In the genomic region with DNA sequence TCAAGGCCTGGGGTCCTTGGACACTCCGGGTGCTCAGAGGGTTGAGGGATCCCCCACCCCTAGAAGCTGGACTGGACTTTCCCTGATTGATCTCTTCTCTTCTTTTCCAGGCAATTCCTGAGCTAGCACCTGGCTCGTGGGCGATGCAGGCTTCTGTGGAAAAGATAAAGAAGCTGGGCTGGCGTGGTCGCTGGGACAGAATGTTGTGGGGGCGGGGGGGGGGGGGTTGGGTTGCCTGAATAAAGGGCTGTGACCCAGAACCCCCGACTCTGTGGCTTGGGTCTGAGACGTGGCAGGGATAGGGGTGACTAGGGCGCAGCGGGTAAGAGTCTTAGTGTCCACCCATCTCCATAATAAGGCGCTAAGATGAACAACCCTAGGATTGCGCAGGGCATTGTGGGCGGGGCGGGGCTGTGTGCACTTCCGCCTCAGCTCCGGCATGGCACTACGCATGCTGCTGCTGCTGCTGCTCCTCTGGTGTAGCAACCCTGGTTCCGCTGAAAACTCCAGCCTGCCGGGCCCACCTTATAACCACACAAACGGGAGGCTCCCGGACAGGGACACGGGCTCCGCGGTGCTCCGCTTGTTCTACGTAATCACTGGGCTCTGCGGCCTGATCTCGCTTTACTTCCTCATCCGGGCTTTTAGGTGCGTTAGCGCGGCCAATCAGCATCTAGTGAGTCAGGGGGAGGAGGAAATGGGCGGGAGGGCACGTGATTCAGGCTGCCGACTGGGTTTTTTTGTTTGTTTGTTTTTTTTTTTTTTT, we compare ENCODE assay signal across 8 mouse cellular contexts. TPM values are rescaled to one million over a fixed set of nuclear protein-coding genes. Genes with fewer than 3 reads are reported as not detected.
A peak's percentile ranks its signal among the peaks of the same experiment; 100 is the strongest.
DNase-seq lines count a peak whose midpoint lies in the region; ATAC-seq and TF ChIP-seq lines count a peak whose summit lies in the region.

A gene (plus strand): TSS at position 418 of the 766 bp plus-strand sequence.

- peaks cover 24% of the 10 kb centered on the region for H3K9me3 ChIP-seq in G1E (replicated peaks)
- H3K9me3 ChIP-seq in hindbrain, embryonic 10.5 days: no peaks in the 10 kb centered on the region
- no peaks in the 10 kb centered on the region for H3K9me3 ChIP-seq in lung, embryonic 16.5 days (ENCODE audit: control insufficient read depth, low read length)

- H3K4me2 ChIP-seq in lung, embryonic 16.5 days (ENCODE audit: low read depth, low read length): peak within 1 kb of the TSS; percentile 53

- DNase-seq in G1E (ENCODE audit: low spot score): peak; percentile 82
- peak; percentile 87 for DNase-seq in cerebellum, adult 8-10 months
- DNase-seq in frontal cortex, adult 2 months (ENCODE audit: extremely low spot score in 1 of 2, low spot score in 1 of 2): peak; percentile 84 to 89
- DNase-seq in hindbrain, embryonic 10.5 days (ENCODE audit: low spot score): peak; percentile 92
- DNase-seq in layer of hippocampus, adult 9-11 months: peak; percentile 94
- DNase-seq in ovary, adult 18-20 months (ENCODE audit: low spot score): peak; percentile 84
- peak; percentile 79 to 80 for DNase-seq in thymus, postnatal 10 days (ENCODE audit: low spot score in 2 of 2)

- no peak for TF ChIP-seq CTCF in G1E (IDR thresholded peaks at IDR 0.05; ENCODE audit: low read depth, low read length)

- peaks cover 58% of the 10 kb centered on the region for H3K4me1 ChIP-seq in G1E (ENCODE audit: insufficient read depth, low read depth, low read length)
- peaks cover 81% of the 10 kb centered on the region for H3K4me1 ChIP-seq in hindbrain, embryonic 10.5 days (replicated peaks)
- H3K4me1 ChIP-seq in lung, embryonic 16.5 days (replicated peaks; ENCODE audit: control insufficient read depth, insufficient read depth, low read length): peaks cover 19% of the 10 kb centered on the region

- H3K27me3 ChIP-seq in G1E (ENCODE audit: insufficient read depth, low read length): peaks cover 4% of the 10 kb centered on the region
- H3K27me3 ChIP-seq in hindbrain, embryonic 10.5 days (ENCODE audit: insufficient read depth, poor library complexity, severe bottlenecking): no peaks in the 10 kb centered on the region; the same call in 1 of the 2 replicates
- H3K27me3 ChIP-seq in lung, embryonic 16.5 days (ENCODE audit: control insufficient read depth, insufficient read depth, low read depth, low read length): no peaks in the 10 kb centered on the region

- peak within 1 kb of the TSS; percentile 70 for H3K4me3 ChIP-seq in G1E (ENCODE audit: low read depth, low read length)
- peak within 1 kb of the TSS; percentile 65 for H3K4me3 ChIP-seq in hindbrain, embryonic 10.5 days
- peak within 1 kb of the TSS; percentile 53 for H3K4me3 ChIP-seq in lung, embryonic 16.5 days (ENCODE audit: low read length)

- peaks cover 74% of the 10 kb centered on the region for H3K36me3 ChIP-seq in G1E (replicated peaks)
- H3K36me3 ChIP-seq in hindbrain, embryonic 10.5 days: peaks cover 45% of the 10 kb centered on the region
- H3K36me3 ChIP-seq in lung, embryonic 16.5 days (ENCODE audit: control insufficient read depth, insufficient read depth, low read length): peaks cover 23% of the 10 kb centered on the region

- H3K27ac ChIP-seq in hindbrain, embryonic 10.5 days: peak within 1 kb of the TSS; percentile 89
- H3K27ac ChIP-seq in lung, embryonic 16.5 days (ENCODE audit: low read length): peak within 1 kb of the TSS; percentile 76

- no peak for ATAC-seq in G1E (ENCODE audit: extremely low read depth, insufficient number of reproducible peaks, low FRiP score, poor library complexity, severe bottlenecking)
- peak; percentile 72 for ATAC-seq in lung, embryonic 16.5 days (ENCODE audit: low read depth)

- H3K9ac ChIP-seq in lung, embryonic 16.5 days (ENCODE audit: low read length): peak within 1 kb of the TSS; percentile 60

- WGBS in hindbrain, embryonic 10.5 days: 8% methylated on average over 35 of the region's 35 CpGs
- WGBS in lung, embryonic 16.5 days: 6% methylated on average over 35 of the region's 35 CpGs

RNA-seq across cellular contexts. Expression of the gene that starts here (rescaled TPM):
- total RNA-seq in G1E (2014; fragmentation: Nextera tagmentation) (1.6 TPM in 1 of 2 replicates, not detected in the other), G1E (2017) (7.8 and 8.9 TPM in 2 replicates)
- polyA plus RNA-seq in G1E (2012): 4.8 and 5.0 TPM in 2 replicates
- 14.3 and 15.8 TPM in 2 replicates for polyA plus RNA-seq in frontal cortex, adult 2 months (2012; rRNA removed)
- 12.9 and 14.4 TPM in 2 replicates for polyA plus RNA-seq in hindbrain, embryonic 10.5 days (2016; fragmentation: Nextera tagmentation; extraction: Ambion mirVana)
- 12.2 and 13.6 TPM in 2 replicates for polyA plus RNA-seq in lung, embryonic 16.5 days (2015; fragmentation: Nextera tagmentation; extraction: Ambion mirVana)
